Mouse (Mus musculus) heart, postnatal 0 days (tissue): ENCODE data around the gene Pcdh20.

Source experiments
- CTCF ChIP-seq: IDR thresholded peaks from 2 replicates; pipeline ENCODE4 v1.5.1; 2016; ENCODE audit warnings: antibody characterized with exemption, control low read depth, low read depth
- EP300 ChIP-seq: IDR thresholded peaks from 2 replicates; pipeline ENCODE4 v1.6.1; 2016; ENCODE audit warnings: antibody characterized with exemption, low read depth

- TF ChIP-seq CTCF (no peak), EP300 (no peak)
Measured at GRCm38 (mm10) chr14:88464356-88464755, 6.8 kb downstream of the Pcdh20 start.
